Mouse (Mus musculus): ENCODE data around the gene Fkrp. TPM values are rescaled to one million over a fixed set of nuclear protein-coding genes. Genes with fewer than 3 reads are reported as not detected.

Fkrp gene
- total and polyA plus RNA-seq, 3 experiments, result 16.5 to 23.4 (median 20.3) TPM

DNA sequence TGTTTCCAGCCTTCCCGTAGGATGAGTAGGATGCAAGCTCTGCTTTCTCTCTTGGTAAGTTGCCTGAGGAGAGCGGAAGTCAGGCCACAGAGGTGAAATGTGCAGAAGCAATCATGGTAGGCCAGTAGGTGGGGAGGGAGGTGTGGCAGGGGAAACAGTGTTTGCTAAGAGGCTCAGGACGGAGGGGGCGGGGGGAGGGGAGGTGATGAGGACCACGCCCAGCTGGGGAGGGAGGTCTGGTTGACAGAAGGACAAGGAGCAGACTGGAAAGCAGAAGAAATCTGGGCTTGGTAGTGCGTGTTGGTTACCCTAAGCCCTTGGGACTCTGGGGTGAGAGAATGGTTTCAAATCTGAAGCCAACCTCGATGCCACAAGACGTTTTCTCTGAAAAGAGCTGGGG, 56.2 kb downstream of the Fkrp start:
- peak overlapping the region; percentile 48 for H3K4me2 ChIP-seq (ENCODE audit: insufficient read depth, low read depth, poor library complexity, severe bottlenecking)
- H3K36me3 ChIP-seq (replicated peaks in 1 of 2; ENCODE audit: control insufficient read depth in 1 of 2, insufficient read depth in 1 of 2, low read length in 1 of 2), result no peaks in the 10 kb centered on the region
- no peak for TF ChIP-seq RAD21 (IDR thresholded peaks at IDR 0.05; ENCODE audit: low read depth, low read length)
- peak; percentile 47; the same call in 1 of the 2 replicates for TF ChIP-seq ELF1 (IDR thresholded peaks at IDR 0.05; ENCODE audit: low read depth, low read length)
- TF ChIP-seq MAZ (IDR thresholded peaks at IDR 0.05; ENCODE audit: low read depth, low read length), result 0 out of 2 replicates have a peak, but pooled peaks have one; percentile 37
- peak; percentile 34; the same call in 1 of the 2 replicates for TF ChIP-seq POLR2A (IDR thresholded peaks at IDR 0.05; ENCODE audit: low read depth, low read length)
- no peak for TF ChIP-seq E2F4 (IDR thresholded peaks at IDR 0.05; ENCODE audit: insufficient replicate concordance, low read depth, low read length)
- DNase-seq (ENCODE audit: extremely low read depth), result peak; percentile 89
- in situ Hi-C loops (cut with MboI; ENCODE audit: low pct_ligation_motif_present, low pct_unique_long_range_greater_than_20kb, low sequenced_read_pairs), result no loop called here
- H3K27ac ChIP-seq (ENCODE audit: insufficient read depth, low read depth), result no peak overlapping the region
- H3K9ac ChIP-seq (ENCODE audit: insufficient read depth, low read depth), result no peak overlapping the region
- no peaks in the 10 kb centered on the region for H3K79me2 ChIP-seq (replicated peaks; ENCODE audit: control insufficient read depth, extremely low read depth, insufficient read depth, poor library complexity, severe bottlenecking)
- peaks cover 3% of the 10 kb centered on the region for H3K9me3 ChIP-seq (replicated peaks; ENCODE audit: low read length)
- H3K4me1 ChIP-seq (ENCODE audit: control insufficient read depth in 1 of 2, insufficient read depth in 2 of 2), result peaks cover 2 to 12% of the 10 kb centered on the region in 2 experiments; a peak in 2 of 4 replicates
- H3K4me3 ChIP-seq (replicated peaks in 1 of 3; ENCODE audit: low read depth in 2 of 3, low read length in 2 of 3, poor library complexity in 1 of 3), result no peak overlapping the region
- no peaks in the 10 kb centered on the region for H3K27me3 ChIP-seq (replicated peaks)
- dilution Hi-C loops (cut with MboI; ENCODE audit: extremely low pct_ligation_motif_present, extremely low pct_unique_long_range_greater_than_20kb, low sequenced_read_pairs), result no loop called here

Other genes with a start within 250 kb of the Fkrp start
- gene Arhgap35, start 201.7 kb downstream of the Fkrp start, total RNA-seq (2012; rRNA removed), result 5.2 and 5.3 TPM in 2 replicates
- gene Arhgap35, start 201.7 kb downstream of the Fkrp start, total RNA-seq (2014; rRNA removed), result 2.7 and 3.0 TPM in 2 replicates
- gene Arhgap35, start 201.7 kb downstream of the Fkrp start, polyA plus RNA-seq (2012; ENCODE audit: insufficient read length, low read depth), result 6.0 and 7.2 TPM in 2 replicates
- not detected in 2 replicates for gene Ceacam15, start 141.0 kb downstream of the Fkrp start, total RNA-seq (2012; rRNA removed)
- not detected in 2 replicates for gene Ceacam15, start 141.0 kb downstream of the Fkrp start, total RNA-seq (2014; rRNA removed)
- gene Ceacam15, start 141.0 kb downstream of the Fkrp start, polyA plus RNA-seq (2012; ENCODE audit: insufficient read length, low read depth), result not detected in 2 replicates
- not detected in 2 replicates for gene Ceacam9, start 94.8 kb downstream of the Fkrp start, total RNA-seq (2012; rRNA removed)
- gene Ceacam9, start 94.8 kb downstream of the Fkrp start, total RNA-seq (2014; rRNA removed), result not detected in 2 replicates
- gene Ceacam9, start 94.8 kb downstream of the Fkrp start, polyA plus RNA-seq (2012; ENCODE audit: insufficient read length, low read depth), result 0.21 TPM in 1 of 2 replicates, not detected in the other
- gene Ap2s1, start 78.3 kb downstream of the Fkrp start, total RNA-seq (2012; rRNA removed), result 232 and 234 TPM in 2 replicates
- 202 and 213 TPM in 2 replicates for gene Ap2s1, start 78.3 kb downstream of the Fkrp start, total RNA-seq (2014; rRNA removed)
- gene Ap2s1, start 78.3 kb downstream of the Fkrp start, polyA plus RNA-seq (2012; ENCODE audit: insufficient read length, low read depth), result 167 and 180 TPM in 2 replicates
- 147 and 174 TPM in 2 replicates for gene Slc1a5, start 35.4 kb downstream of the Fkrp start, total RNA-seq (2012; rRNA removed)
- gene Slc1a5, start 35.4 kb downstream of the Fkrp start, total RNA-seq (2014; rRNA removed), result 115 TPM in 2 replicates
- 191 and 245 TPM in 2 replicates for gene Slc1a5, start 35.4 kb downstream of the Fkrp start, polyA plus RNA-seq (2012; ENCODE audit: insufficient read length, low read depth)
- 57.4 and 63.5 TPM in 2 replicates for gene Strn4, start 843 bp downstream of the Fkrp start, total RNA-seq (2012; rRNA removed)
- gene Strn4, start 843 bp downstream of the Fkrp start, total RNA-seq (2014; rRNA removed), result 41.7 and 46.0 TPM in 2 replicates
- gene Strn4, start 843 bp downstream of the Fkrp start, polyA plus RNA-seq (2012; ENCODE audit: insufficient read length, low read depth), result 69.7 and 74.5 TPM in 2 replicates
- 18.0 and 18.7 TPM in 2 replicates for gene Prkd2, start 26.2 kb upstream of the Fkrp start, total RNA-seq (2012; rRNA removed)
- 8.6 and 9.8 TPM in 2 replicates for gene Prkd2, start 26.2 kb upstream of the Fkrp start, total RNA-seq (2014; rRNA removed)
- 32.2 and 39.0 TPM in 2 replicates for gene Prkd2, start 26.2 kb upstream of the Fkrp start, polyA plus RNA-seq (2012; ENCODE audit: insufficient read length, low read depth)
- gene Dact3, start 58.6 kb upstream of the Fkrp start, total RNA-seq (2012; rRNA removed), result 2.9 and 3.5 TPM in 2 replicates
- gene Dact3, start 58.6 kb upstream of the Fkrp start, total RNA-seq (2014; rRNA removed), result 4.0 and 5.1 TPM in 2 replicates
- 9.2 and 12.0 TPM in 2 replicates for gene Dact3, start 58.6 kb upstream of the Fkrp start, polyA plus RNA-seq (2012; ENCODE audit: insufficient read length, low read depth)
- 0.25 TPM in 1 of 2 replicates, not detected in the other for gene Gng8, start 75.1 kb upstream of the Fkrp start, total RNA-seq (2012; rRNA removed)
- gene Gng8, start 75.1 kb upstream of the Fkrp start, total RNA-seq (2014; rRNA removed), result not detected in 2 replicates
- gene Gng8, start 75.1 kb upstream of the Fkrp start, polyA plus RNA-seq (2012; ENCODE audit: insufficient read length, low read depth), result 2.4 and 2.5 TPM in 2 replicates
- 7.0 and 7.5 TPM in 2 replicates for gene Ptgir, start 89.8 kb upstream of the Fkrp start, total RNA-seq (2012; rRNA removed)
- gene Ptgir, start 89.8 kb upstream of the Fkrp start, total RNA-seq (2014; rRNA removed), result 2.7 and 3.8 TPM in 2 replicates
- 31.1 and 33.3 TPM in 2 replicates for gene Ptgir, start 89.8 kb upstream of the Fkrp start, polyA plus RNA-seq (2012; ENCODE audit: insufficient read length, low read depth)
- gene Calm3, start 107.4 kb upstream of the Fkrp start, total RNA-seq (2012; rRNA removed), result 312 and 326 TPM in 2 replicates
- gene Calm3, start 107.4 kb upstream of the Fkrp start, total RNA-seq (2014; rRNA removed), result 277 and 294 TPM in 2 replicates
- 623 and 775 TPM in 2 replicates for gene Calm3, start 107.4 kb upstream of the Fkrp start, polyA plus RNA-seq (2012; ENCODE audit: insufficient read length, low read depth)
- 0.21 and 0.38 TPM in 2 replicates for gene Pnmal2, start 128.0 kb upstream of the Fkrp start, total RNA-seq (2012; rRNA removed)
- not detected in 2 replicates for gene Pnmal2, start 128.0 kb upstream of the Fkrp start, total RNA-seq (2014; rRNA removed)
- 0.09 TPM in 1 of 2 replicates, not detected in the other for gene Pnmal2, start 128.0 kb upstream of the Fkrp start, polyA plus RNA-seq (2012; ENCODE audit: insufficient read length, low read depth)
- 0.13 TPM in 2 replicates for gene Pnmal1, start 142.9 kb upstream of the Fkrp start, total RNA-seq (2012; rRNA removed)
- not detected in 2 replicates for gene Pnmal1, start 142.9 kb upstream of the Fkrp start, total RNA-seq (2014; rRNA removed)
- 0.07 and 0.08 TPM in 2 replicates for gene Pnmal1, start 142.9 kb upstream of the Fkrp start, polyA plus RNA-seq (2012; ENCODE audit: insufficient read length, low read depth)
- gene Gm42372, start 166.4 kb upstream of the Fkrp start, total RNA-seq (2012; rRNA removed), result 0.25 and 0.47 TPM in 2 replicates
- gene Gm42372, start 166.4 kb upstream of the Fkrp start, total RNA-seq (2014; rRNA removed), result 0.15 and 0.16 TPM in 2 replicates
- gene Gm42372, start 166.4 kb upstream of the Fkrp start, polyA plus RNA-seq (2012; ENCODE audit: insufficient read length, low read depth), result 0.61 and 0.90 TPM in 2 replicates
- 0.04 TPM in 1 of 2 replicates, not detected in the other for gene Ccdc8, start 176.0 kb upstream of the Fkrp start, total RNA-seq (2012; rRNA removed)
- not detected in 2 replicates for gene Ccdc8, start 176.0 kb upstream of the Fkrp start, total RNA-seq (2014; rRNA removed)
- gene Ccdc8, start 176.0 kb upstream of the Fkrp start, polyA plus RNA-seq (2012; ENCODE audit: insufficient read length, low read depth), result 0.14 and 0.16 TPM in 2 replicates
- 128 and 130 TPM in 2 replicates for gene Ppp5c, start 211.2 kb upstream of the Fkrp start, total RNA-seq (2012; rRNA removed)
- 117 and 125 TPM in 2 replicates for gene Ppp5c, start 211.2 kb upstream of the Fkrp start, total RNA-seq (2014; rRNA removed)
- 223 and 249 TPM in 2 replicates for gene Ppp5c, start 211.2 kb upstream of the Fkrp start, polyA plus RNA-seq (2012; ENCODE audit: insufficient read length, low read depth)
- under 0.01 and 0.08 TPM in 2 replicates for gene Hif3a, start 245.7 kb upstream of the Fkrp start, total RNA-seq (2012; rRNA removed)
- gene Hif3a, start 245.7 kb upstream of the Fkrp start, total RNA-seq (2014; rRNA removed), result 0.03 and 0.05 TPM in 2 replicates
- gene Hif3a, start 245.7 kb upstream of the Fkrp start, polyA plus RNA-seq (2012; ENCODE audit: insufficient read length, low read depth), result 0.49 and 0.52 TPM in 2 replicates